Mouse (Mus musculus): ENCODE data around the gene Gbp2. TPM values are rescaled to one million over a fixed set of nuclear protein-coding genes. Genes with fewer than 3 reads are reported as not detected.

Gbp2 gene
- polyA plus RNA-seq, 1 experiment from 2014 or later, result 3.1 TPM

DNA sequence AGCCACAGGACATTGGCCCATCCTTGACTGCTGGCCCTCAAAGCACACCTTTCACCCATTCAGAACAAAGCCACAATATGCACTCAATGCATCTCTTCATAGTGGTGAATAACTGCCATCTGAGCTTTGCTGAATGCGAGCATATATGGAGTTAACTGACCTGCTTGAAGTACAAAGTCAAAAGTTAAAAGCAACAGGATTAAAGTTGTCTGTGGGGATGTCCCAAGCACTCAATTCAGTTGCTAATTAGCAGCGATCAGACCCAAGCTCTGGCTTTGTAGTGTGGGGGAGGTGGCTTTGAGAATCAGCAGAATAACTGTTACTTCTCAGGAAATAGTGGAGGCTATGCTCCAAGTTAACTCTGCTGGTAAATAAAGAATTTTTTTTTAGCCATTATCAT is 29.8 kb downstream of the Gbp2 start:
- no peaks in the 10 kb centered on the region for H3K9me3 ChIP-seq (ENCODE audit: low read length)
- TF ChIP-seq CTCF (IDR thresholded peaks at IDR 0.05; ENCODE audit: low read depth), result no peak
- no peak for TF ChIP-seq EP300 (IDR thresholded peaks at IDR 0.05; ENCODE audit: low read depth)
- no peak for DNase-seq
- no peak overlapping the region for H3K9ac ChIP-seq (replicated peaks)
- no peak for ATAC-seq
- no peak overlapping the region for H3K4me3 ChIP-seq (ENCODE audit: low read depth, low read length)
- no peak overlapping the region for H3K27ac ChIP-seq (ENCODE audit: low read depth)
- H3K4me1 ChIP-seq (ENCODE audit: insufficient read depth), result no peaks in the 10 kb centered on the region
- 39% methylated on average over 2 of the region's 2 CpGs for WGBS (ENCODE audit: insufficient replicate concordance)
- H3K4me2 ChIP-seq (ENCODE audit: low read depth, low read length), result no peak overlapping the region
- H3K27me3 ChIP-seq (ENCODE audit: insufficient read depth, low read length), result no peaks in the 10 kb centered on the region
- no peaks in the 10 kb centered on the region for H3K36me3 ChIP-seq (replicated peaks; ENCODE audit: insufficient read depth, low read length)

DNA sequence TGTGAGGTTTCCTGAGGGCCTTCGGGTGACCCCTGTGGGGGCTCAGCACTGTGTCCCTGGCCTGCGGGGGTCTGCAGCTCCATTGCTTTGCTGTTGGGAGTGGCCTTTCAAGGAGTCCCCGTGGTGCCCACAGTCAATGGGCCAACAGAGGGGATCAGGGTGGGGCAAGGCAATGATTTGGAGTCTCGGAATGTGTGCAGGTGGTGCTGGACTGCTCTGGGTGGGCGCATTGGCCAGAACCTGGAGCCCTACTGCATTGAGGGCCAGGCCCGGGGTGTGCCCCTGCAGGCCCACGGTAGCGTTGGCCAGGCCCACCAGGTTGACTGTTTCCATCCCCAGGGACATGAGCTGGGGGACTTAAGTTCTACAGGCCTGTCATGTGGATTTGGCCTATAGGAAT is 44.3 kb downstream of the Gbp2 start:
- no peaks in the 10 kb centered on the region for H3K36me3 ChIP-seq (replicated peaks; ENCODE audit: insufficient read depth, low read length)
- H3K27me3 ChIP-seq (ENCODE audit: insufficient read depth, low read length), result no peaks in the 10 kb centered on the region
- no peak overlapping the region for H3K9ac ChIP-seq (replicated peaks)
- no peak for ATAC-seq
- 88% methylated on average over 8 of the region's 8 CpGs for WGBS (ENCODE audit: insufficient replicate concordance)
- H3K4me2 ChIP-seq (ENCODE audit: low read depth, low read length), result no peak overlapping the region
- no peak for DNase-seq
- TF ChIP-seq CTCF (IDR thresholded peaks at IDR 0.05; ENCODE audit: low read depth) (no peak), EP300 (IDR thresholded peaks at IDR 0.05; ENCODE audit: low read depth) (no peak)
- no peaks in the 10 kb centered on the region for H3K4me1 ChIP-seq (ENCODE audit: insufficient read depth)
- H3K9me3 ChIP-seq (ENCODE audit: low read length), result peaks cover 6% of the 10 kb centered on the region; the same call in 1 of the 2 replicates
- no peak overlapping the region for H3K27ac ChIP-seq (ENCODE audit: low read depth)
- no peak overlapping the region for H3K4me3 ChIP-seq (ENCODE audit: low read depth, low read length)

DNA sequence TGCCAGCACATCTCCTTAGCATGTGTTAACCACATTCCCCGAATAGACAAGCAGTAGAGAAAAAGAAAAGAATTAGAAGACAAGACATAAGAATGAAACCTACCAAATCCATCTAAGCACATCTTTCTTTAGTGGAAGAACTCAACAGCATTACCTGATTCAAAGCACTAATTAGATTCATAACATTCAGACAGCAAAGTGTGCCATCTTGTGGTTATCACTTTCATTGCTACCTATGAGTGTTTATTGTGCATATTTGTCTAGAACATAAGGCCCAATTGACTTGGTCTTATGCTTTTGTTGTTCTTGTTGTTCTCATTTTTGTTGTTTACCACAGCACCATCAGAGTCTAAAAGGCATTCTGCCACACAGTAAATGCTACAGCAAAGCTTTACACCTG is 54.2 kb downstream of the Gbp2 start:
- WGBS (ENCODE audit: insufficient replicate concordance), result 48% methylated on average over 1 of the region's 1 CpGs
- no peak for ATAC-seq

More for the DNA sequence above, 54.2 kb downstream of the Gbp2 start:
- DNase-seq, result no peak
- Histone ChIP-seq H3K36me3 (replicated peaks; ENCODE audit: insufficient read depth, low read length) (no peaks in the 10 kb centered on the region), H3K4me2 (ENCODE audit: low read depth, low read length) (no peak overlapping the region), H3K27ac (ENCODE audit: low read depth) (no peak overlapping the region), H3K9ac (replicated peaks) (no peak overlapping the region), H3K4me1 (ENCODE audit: insufficient read depth) (no peaks in the 10 kb centered on the region), H3K4me3 (ENCODE audit: low read depth, low read length) (no peak overlapping the region), H3K9me3 (ENCODE audit: low read length) (no peaks in the 10 kb centered on the region), H3K27me3 (ENCODE audit: insufficient read depth, low read length) (no peaks in the 10 kb centered on the region)
- TF ChIP-seq CTCF (IDR thresholded peaks at IDR 0.05; ENCODE audit: low read depth) (peak; percentile 62), EP300 (IDR thresholded peaks at IDR 0.05; ENCODE audit: low read depth) (no peak)

Small RNA genes within 50 kb of the gene (microRNA-seq; reads per million reads assigned to microRNA genes)
- not detected for gene Mir6381

Other genes starting within 250 kb of the Gbp2 start
- gene Pdlim5, start 224.9 kb upstream of the Gbp2 start, polyA plus RNA-seq (2015; fragmentation: Nextera tagmentation; extraction: Ambion mirVana), result 9.4 and 11.5 TPM in 2 replicates
- 0.13 and 0.20 TPM in 2 replicates for gene Gbp5, start 126.6 kb upstream of the Gbp2 start, polyA plus RNA-seq (2015; fragmentation: Nextera tagmentation; extraction: Ambion mirVana)
- 7.1 and 7.8 TPM in 2 replicates for gene Gbp7, start 90.3 kb upstream of the Gbp2 start, polyA plus RNA-seq (2015; fragmentation: Nextera tagmentation; extraction: Ambion mirVana)
- 3.6 and 4.0 TPM in 2 replicates for gene Gbp3, start 60.6 kb upstream of the Gbp2 start, polyA plus RNA-seq (2015; fragmentation: Nextera tagmentation; extraction: Ambion mirVana)
- 0.05 TPM in 1 of 2 replicates, not detected in the other for gene Gbp2b, start 25.8 kb upstream of the Gbp2 start, polyA plus RNA-seq (2015; fragmentation: Nextera tagmentation; extraction: Ambion mirVana)
- gene Kyat3, start 80.4 kb downstream of the Gbp2 start, polyA plus RNA-seq (2015; fragmentation: Nextera tagmentation; extraction: Ambion mirVana), result 186 and 224 TPM in 2 replicates
- gene Gtf2b, start 144.4 kb downstream of the Gbp2 start, polyA plus RNA-seq (2015; fragmentation: Nextera tagmentation; extraction: Ambion mirVana), result 74.6 and 75.4 TPM in 2 replicates

Measured in liver, postnatal 0 days (tissue).